Mouse (Mus musculus) inflammation-experienced regulatory T-cells, adult 6 months (primary cell): ENCODE results near the gene Spaca6. TPM values are rescaled to one million over a fixed set of nuclear protein-coding genes. Genes with fewer than 3 reads are reported as not detected.

Experiments used
- polyA plus RNA-seq, 3 experiments: library from polyadenylated mRNA; unstranded; fragments of 100-300 nt; shearing (Covaris generic); gene quantifications; one replicate each; pipeline ENCODE4 v1.2.1; 2017

Spaca6 gene
- polyA plus RNA-seq, 3 experiments from 2014 or later: 2.4 to 13.5 (median 12.6) TPM

Other genes with a start within 250 kb of the Spaca6 start
- gene Lnpep, start 202.1 kb upstream of the Spaca6 start, polyA plus RNA-seq: 10 to 100 TPM; 33.9 to 38.6 (median 36.0) TPM
- under 1 TPM in 1 of 3 experiments, not detected in 2; 0.12 TPM for gene Vmn2r90, start 123.4 kb upstream of the Spaca6 start, polyA plus RNA-seq
- gene Has1, start 28.0 kb downstream of the Spaca6 start, polyA plus RNA-seq: under 1 TPM in 1 of 3 experiments, not detected in 2; 0.12 TPM
- under 1 TPM in 1 of 3 experiments, not detected in 2; 0.72 TPM for gene Fpr1, start 56.8 kb downstream of the Spaca6 start, polyA plus RNA-seq
- gene Fpr2, start 60.7 kb downstream of the Spaca6 start, polyA plus RNA-seq: under 1 TPM in 2 of 3 experiments, not detected in 1; 0.34 to 0.64 TPM
- not detected for gene Fpr3, start 60.7 kb downstream of the Spaca6 start, polyA plus RNA-seq
- not detected for gene Fpr-rs4, start 194.6 kb downstream of the Spaca6 start, polyA plus RNA-seq
- under 1 TPM in 1 of 3 experiments, not detected in 2; 0.04 TPM for gene Vmn2r124, start 222.3 kb downstream of the Spaca6 start, polyA plus RNA-seq